Mouse (Mus musculus): Measurements from ENCODE around the gene Ank2. TPM values are rescaled to one million over a fixed set of nuclear protein-coding genes. Genes with fewer than 3 reads are reported as not detected.

The Ank2 gene
- polyA plus RNA-seq, 1 experiment from 2014 or later = 78.8 TPM

DNA sequence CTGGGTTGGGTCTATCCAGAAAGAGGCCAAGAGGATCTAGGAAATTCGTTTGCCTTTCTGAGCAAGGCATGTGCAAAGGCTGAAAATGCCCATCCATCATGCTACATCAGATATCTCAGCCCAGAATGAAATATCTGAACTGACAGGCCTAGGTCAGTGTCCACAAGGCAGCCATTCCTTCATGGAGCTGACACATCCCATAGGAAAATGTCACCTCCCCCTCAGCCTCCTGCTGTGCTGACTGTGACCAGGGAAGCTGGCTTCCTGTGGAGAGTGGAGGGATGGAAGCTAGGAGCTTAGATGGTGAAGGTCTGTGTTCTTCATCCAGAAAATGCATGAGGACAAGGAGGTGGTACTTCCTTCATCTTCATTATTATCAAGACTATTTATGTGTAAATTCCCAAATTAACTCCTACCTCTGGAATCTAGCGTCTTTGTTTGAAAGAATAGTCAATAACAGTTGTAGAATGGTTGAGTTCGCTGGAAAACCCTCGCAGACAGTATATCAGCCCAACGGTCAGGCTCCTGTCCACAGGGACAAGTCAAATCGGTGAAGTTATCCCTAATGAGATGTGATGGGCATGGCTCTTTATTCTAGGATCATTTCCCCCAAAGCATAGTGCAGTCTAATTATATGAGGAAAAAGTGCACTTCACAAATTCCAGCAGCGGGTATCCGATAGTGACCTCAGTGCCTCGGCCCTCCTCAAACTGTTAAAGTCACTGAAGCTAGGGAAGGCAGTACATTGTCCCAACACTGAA is 148.4 kb downstream of the Ank2 start:
- Histone ChIP-seq H3K27ac (ENCODE audit: low read depth, low read length) (no peak overlapping the region), H3K9ac (ENCODE audit: low read length) (no peak overlapping the region), H3K4me1 (replicated peaks; ENCODE audit: control insufficient read depth, insufficient read depth, low read length) (peaks cover 1% of the 10 kb centered on the region; the same call in 1 of the 2 replicates), H3K4me2 (ENCODE audit: low read depth, low read length, severe bottlenecking) (no peak overlapping the region), H3K36me3 (ENCODE audit: control insufficient read depth, insufficient read depth, low read length) (no peaks in the 10 kb centered on the region), H3K9me3 (ENCODE audit: control insufficient read depth, low read length) (no peaks in the 10 kb centered on the region; the same call in 1 of the 2 replicates), H3K4me3 (ENCODE audit: low read depth, low read length) (no peak overlapping the region), H3K27me3 (ENCODE audit: control insufficient read depth, insufficient read depth, low read length) (no peaks in the 10 kb centered on the region)
- no peak for ATAC-seq (replicated peaks; ENCODE audit: low FRiP score)
- DNase-seq (ENCODE audit: low spot score) = no peak
- 92% methylated on average over 9 of the region's 9 CpGs for WGBS

DNA sequence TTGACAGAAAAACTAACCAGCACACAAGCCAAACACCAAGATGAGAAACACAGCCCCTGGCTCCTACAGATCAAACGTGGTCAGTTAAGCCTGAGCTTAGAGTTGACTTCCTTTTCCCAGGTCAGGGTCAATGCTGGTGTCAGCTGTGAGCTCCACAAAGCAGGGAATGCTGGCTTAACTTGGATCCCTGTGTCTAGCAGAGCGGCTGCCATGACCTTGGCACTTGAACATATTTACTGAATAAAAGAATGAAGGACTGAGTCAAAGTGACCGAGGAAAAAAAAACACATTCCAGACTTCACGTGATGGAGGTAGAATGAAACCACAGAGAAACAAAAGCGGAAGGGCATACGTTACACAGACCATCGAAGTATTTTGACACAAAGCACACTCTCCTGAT is 150.2 kb downstream of the Ank2 start:
- 78% methylated on average over 7 of the region's 7 CpGs for WGBS
- H3K4me2 ChIP-seq (ENCODE audit: low read depth, low read length, severe bottlenecking) = no peak overlapping the region
- no peaks in the 10 kb centered on the region for H3K4me1 ChIP-seq (replicated peaks; ENCODE audit: control insufficient read depth, insufficient read depth, low read length)
- no peaks in the 10 kb centered on the region for H3K27me3 ChIP-seq (ENCODE audit: control insufficient read depth, insufficient read depth, low read length)
- ATAC-seq (replicated peaks; ENCODE audit: low FRiP score) (no peak), DNase-seq (ENCODE audit: low spot score) (no peak)
- no peak overlapping the region for H3K4me3 ChIP-seq (ENCODE audit: low read depth, low read length)
- H3K27ac ChIP-seq (ENCODE audit: low read depth, low read length) = no peak overlapping the region
- no peaks in the 10 kb centered on the region for H3K36me3 ChIP-seq (ENCODE audit: control insufficient read depth, insufficient read depth, low read length)
- no peaks in the 10 kb centered on the region; the same call in 1 of the 2 replicates for H3K9me3 ChIP-seq (ENCODE audit: control insufficient read depth, low read length)
- no peak overlapping the region for H3K9ac ChIP-seq (ENCODE audit: low read length)

DNA sequence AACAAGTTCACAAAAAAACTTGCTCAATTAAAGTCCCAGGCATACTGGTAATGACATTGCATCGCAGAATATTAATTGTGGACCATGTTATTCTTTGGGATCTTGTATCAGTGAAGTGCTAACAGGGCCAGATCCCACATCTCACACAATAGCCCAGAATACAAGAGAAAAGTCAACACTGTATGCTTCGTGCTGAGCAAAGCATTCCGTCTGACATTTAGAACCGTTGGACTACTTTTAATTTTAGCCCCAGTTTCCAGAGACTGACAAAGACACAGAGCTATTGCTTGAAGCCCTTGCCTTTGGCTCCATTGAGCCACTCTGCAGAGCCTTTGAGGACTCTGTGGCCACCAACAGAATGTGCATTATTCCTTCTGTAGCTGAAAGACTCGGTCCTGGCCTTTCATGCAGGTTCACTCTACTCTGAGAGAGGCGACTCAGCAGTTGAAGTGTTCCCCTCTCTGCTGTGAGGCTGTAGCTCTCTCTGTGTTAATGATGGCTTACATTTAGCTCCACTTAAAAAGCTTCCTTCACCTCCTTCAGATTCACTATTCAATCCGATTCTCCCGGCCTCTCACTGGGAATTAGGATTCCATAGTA is 153.2 kb downstream of the Ank2 start:
- Histone ChIP-seq H3K27me3 (ENCODE audit: control insufficient read depth, insufficient read depth, low read length) (no peaks in the 10 kb centered on the region), H3K4me3 (ENCODE audit: low read depth, low read length) (no peak overlapping the region), H3K4me1 (replicated peaks; ENCODE audit: control insufficient read depth, insufficient read depth, low read length) (no peaks in the 10 kb centered on the region), H3K9ac (ENCODE audit: low read length) (no peak overlapping the region), H3K36me3 (ENCODE audit: control insufficient read depth, insufficient read depth, low read length) (no peaks in the 10 kb centered on the region), H3K4me2 (ENCODE audit: low read depth, low read length, severe bottlenecking) (no peak overlapping the region), H3K27ac (ENCODE audit: low read depth, low read length) (no peak overlapping the region), H3K9me3 (ENCODE audit: control insufficient read depth, low read length) (no peaks in the 10 kb centered on the region; the same call in 1 of the 2 replicates)
- 69% methylated on average over 8 of the region's 8 CpGs for WGBS
- DNase-seq (ENCODE audit: low spot score) = no peak
- ATAC-seq (replicated peaks; ENCODE audit: low FRiP score) = no peak; the same call in 1 of the 2 replicates

DNA sequence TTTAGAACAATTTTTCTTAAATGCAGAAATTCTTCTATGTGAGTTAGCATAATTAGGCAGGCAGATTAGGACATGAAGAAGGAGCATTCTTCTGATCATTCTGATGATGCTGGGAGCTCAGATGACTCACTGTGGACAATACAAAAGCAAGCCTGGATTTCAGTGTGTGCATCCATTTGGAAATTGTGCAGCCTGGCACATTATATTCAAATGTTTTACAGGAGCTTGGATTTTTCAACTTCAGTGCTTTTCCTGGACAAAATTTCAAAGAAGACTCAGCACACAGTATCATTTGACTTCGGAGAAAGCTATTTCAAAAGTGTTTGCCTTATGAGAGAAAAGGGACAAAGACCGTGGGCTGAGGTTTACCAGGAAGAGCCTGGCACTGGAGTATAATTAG is 157.8 kb downstream of the Ank2 start:
- Histone ChIP-seq H3K4me2 (ENCODE audit: low read depth, low read length, severe bottlenecking) (no peak overlapping the region), H3K27ac (ENCODE audit: low read depth, low read length) (no peak overlapping the region), H3K27me3 (ENCODE audit: control insufficient read depth, insufficient read depth, low read length) (no peaks in the 10 kb centered on the region), H3K36me3 (ENCODE audit: control insufficient read depth, insufficient read depth, low read length) (no peaks in the 10 kb centered on the region), H3K4me1 (replicated peaks; ENCODE audit: control insufficient read depth, insufficient read depth, low read length) (no peaks in the 10 kb centered on the region), H3K9me3 (ENCODE audit: control insufficient read depth, low read length) (no peaks in the 10 kb centered on the region), H3K9ac (ENCODE audit: low read length) (no peak overlapping the region), H3K4me3 (ENCODE audit: low read depth, low read length) (no peak overlapping the region)
- WGBS = 76% methylated on average over 2 of the region's 2 CpGs
- DNase-seq (ENCODE audit: low spot score) (no peak), ATAC-seq (replicated peaks; ENCODE audit: low FRiP score) (no peak)

DNA sequence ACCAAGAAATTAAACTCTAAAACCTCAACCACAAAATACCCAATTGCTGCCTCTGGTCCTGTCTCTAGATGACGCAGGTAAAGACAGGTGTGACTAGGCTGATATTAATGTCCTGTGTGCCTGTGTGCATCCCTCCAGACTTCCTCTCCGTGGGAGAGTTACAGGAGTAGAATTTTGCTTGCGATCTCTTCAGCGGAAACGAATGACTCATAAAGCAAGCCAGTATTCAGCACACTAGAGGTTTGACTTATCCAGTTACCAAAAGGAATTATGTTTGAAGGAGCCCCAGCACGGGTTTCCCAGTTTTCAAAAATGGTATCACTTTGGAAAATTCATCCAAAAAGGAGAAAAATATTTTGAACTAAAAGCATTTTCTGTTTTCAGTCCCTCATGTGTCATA is 164.3 kb downstream of the Ank2 start:
- Histone ChIP-seq H3K4me1 (replicated peaks; ENCODE audit: control insufficient read depth, insufficient read depth, low read length) (no peaks in the 10 kb centered on the region), H3K27ac (ENCODE audit: low read depth, low read length) (no peak overlapping the region), H3K9ac (ENCODE audit: low read length) (no peak overlapping the region), H3K4me3 (ENCODE audit: low read depth, low read length) (no peak overlapping the region), H3K4me2 (ENCODE audit: low read depth, low read length, severe bottlenecking) (no peak overlapping the region), H3K27me3 (ENCODE audit: control insufficient read depth, insufficient read depth, low read length) (no peaks in the 10 kb centered on the region), H3K9me3 (ENCODE audit: control insufficient read depth, low read length) (no peaks in the 10 kb centered on the region), H3K36me3 (ENCODE audit: control insufficient read depth, insufficient read depth, low read length) (no peaks in the 10 kb centered on the region)
- 93% methylated on average over 6 of the region's 6 CpGs for WGBS
- ATAC-seq (replicated peaks; ENCODE audit: low FRiP score) (no peak), DNase-seq (ENCODE audit: low spot score) (no peak)

DNA sequence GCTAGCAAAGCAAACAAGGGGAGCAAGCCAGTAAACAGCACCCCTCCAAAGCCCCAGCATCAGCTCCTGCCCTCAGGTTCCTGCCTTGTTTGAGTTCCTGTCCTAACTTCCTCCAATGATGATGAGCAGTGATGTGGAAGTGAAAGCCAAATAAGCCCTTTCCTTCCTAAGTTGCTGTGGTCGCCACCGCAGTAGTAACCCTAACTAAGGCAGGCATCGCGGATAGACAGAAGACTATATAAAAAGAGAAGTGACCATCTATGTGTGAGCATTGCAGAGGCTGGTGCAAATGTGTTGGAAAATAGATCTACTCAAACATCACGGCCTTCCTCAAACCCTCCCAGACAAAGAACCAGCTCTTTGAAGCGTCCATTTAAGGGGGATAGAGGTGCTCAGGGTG is 167.6 kb downstream of the Ank2 start:
- Histone ChIP-seq H3K27me3 (ENCODE audit: control insufficient read depth, insufficient read depth, low read length) (no peaks in the 10 kb centered on the region), H3K9me3 (ENCODE audit: control insufficient read depth, low read length) (no peaks in the 10 kb centered on the region), H3K4me1 (replicated peaks; ENCODE audit: control insufficient read depth, insufficient read depth, low read length) (no peaks in the 10 kb centered on the region), H3K27ac (ENCODE audit: low read depth, low read length) (no peak overlapping the region), H3K9ac (ENCODE audit: low read length) (no peak overlapping the region), H3K36me3 (ENCODE audit: control insufficient read depth, insufficient read depth, low read length) (no peaks in the 10 kb centered on the region), H3K4me3 (ENCODE audit: low read depth, low read length) (no peak overlapping the region), H3K4me2 (ENCODE audit: low read depth, low read length, severe bottlenecking) (no peak overlapping the region)
- ATAC-seq (replicated peaks; ENCODE audit: low FRiP score) (no peak), DNase-seq (ENCODE audit: low spot score) (no peak)
- 94% methylated on average over 6 of the region's 6 CpGs for WGBS

DNA sequence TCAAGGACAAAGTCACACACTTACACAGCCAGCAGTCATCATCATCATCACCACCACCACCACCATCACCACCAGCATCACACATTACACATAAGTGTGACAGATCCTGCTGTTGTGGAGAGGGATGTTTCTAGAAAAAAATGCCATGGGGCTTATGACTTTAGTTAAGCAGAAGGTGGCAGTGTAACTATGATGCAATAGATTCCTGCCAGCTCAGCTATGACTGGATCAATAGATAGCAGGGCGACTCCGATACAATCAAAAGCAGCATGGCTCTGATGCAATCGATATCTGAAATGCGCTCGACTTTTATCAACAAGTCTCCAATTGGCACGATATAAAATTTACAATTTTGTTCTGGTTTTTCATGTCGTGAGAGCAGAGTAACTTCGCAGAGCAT is 172.8 kb downstream of the Ank2 start:
- H3K4me2 ChIP-seq (ENCODE audit: low read depth, low read length, severe bottlenecking) = no peak overlapping the region
- H3K27me3 ChIP-seq (ENCODE audit: control insufficient read depth, insufficient read depth, low read length) = no peaks in the 10 kb centered on the region
- no peak overlapping the region for H3K9ac ChIP-seq (ENCODE audit: low read length)
- H3K4me1 ChIP-seq (replicated peaks; ENCODE audit: control insufficient read depth, insufficient read depth, low read length) = no peaks in the 10 kb centered on the region
- 87% methylated on average over 8 of the region's 8 CpGs for WGBS
- DNase-seq (ENCODE audit: low spot score) (no peak), ATAC-seq (replicated peaks; ENCODE audit: low FRiP score) (no peak)
- H3K9me3 ChIP-seq (ENCODE audit: control insufficient read depth, low read length) = no peaks in the 10 kb centered on the region
- no peaks in the 10 kb centered on the region for H3K36me3 ChIP-seq (ENCODE audit: control insufficient read depth, insufficient read depth, low read length)
- no peak overlapping the region for H3K4me3 ChIP-seq (ENCODE audit: low read depth, low read length)
- no peak overlapping the region for H3K27ac ChIP-seq (ENCODE audit: low read depth, low read length)

DNA sequence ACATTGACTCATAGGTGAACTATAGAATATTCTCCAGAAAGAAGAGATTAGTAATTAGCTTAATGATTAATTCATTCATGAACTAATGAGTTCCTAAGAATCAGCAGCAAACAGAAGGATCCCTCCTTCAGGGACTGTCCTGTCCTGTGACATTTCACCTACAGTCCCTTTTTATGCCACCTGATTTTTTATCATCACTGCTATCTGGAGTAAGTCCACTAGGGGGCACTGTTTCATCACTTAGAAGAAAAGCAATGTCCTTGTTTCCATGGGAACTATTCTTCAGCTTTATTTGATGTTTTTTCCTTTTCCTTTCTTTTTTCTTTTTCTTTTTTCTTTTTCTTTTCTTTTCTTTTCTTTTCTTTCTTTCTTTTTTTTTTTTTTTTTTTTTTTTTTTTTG is 176.3 kb downstream of the Ank2 start:
- Histone ChIP-seq H3K27me3 (ENCODE audit: control insufficient read depth, insufficient read depth, low read length) (no peaks in the 10 kb centered on the region), H3K36me3 (ENCODE audit: control insufficient read depth, insufficient read depth, low read length) (no peaks in the 10 kb centered on the region), H3K4me3 (ENCODE audit: low read depth, low read length) (no peak overlapping the region), H3K4me2 (ENCODE audit: low read depth, low read length, severe bottlenecking) (no peak overlapping the region), H3K4me1 (replicated peaks; ENCODE audit: control insufficient read depth, insufficient read depth, low read length) (no peaks in the 10 kb centered on the region), H3K9me3 (ENCODE audit: control insufficient read depth, low read length) (no peaks in the 10 kb centered on the region), H3K27ac (ENCODE audit: low read depth, low read length) (no peak overlapping the region), H3K9ac (ENCODE audit: low read length) (no peak overlapping the region)
- DNase-seq (ENCODE audit: low spot score) (no peak), ATAC-seq (replicated peaks; ENCODE audit: low FRiP score) (no peak)

DNA sequence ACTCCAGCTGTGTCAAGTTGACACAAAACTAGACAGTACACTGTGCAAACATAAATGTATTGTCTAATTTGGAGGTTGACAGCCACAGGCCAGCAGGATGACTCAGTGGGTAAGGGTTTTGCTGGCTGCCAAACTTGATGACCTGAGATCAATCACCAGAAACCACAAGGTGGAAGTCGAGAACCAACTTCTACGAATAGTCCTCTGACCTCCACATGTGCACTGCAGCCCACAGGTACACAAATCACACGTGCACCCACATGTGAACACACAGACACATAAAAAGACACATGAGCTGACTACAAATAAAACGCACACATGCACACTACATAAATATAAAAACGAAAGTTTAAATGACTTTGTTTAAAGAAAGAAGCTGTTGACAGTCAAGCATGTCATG is 177.5 kb downstream of the Ank2 start:
- Histone ChIP-seq H3K36me3 (ENCODE audit: control insufficient read depth, insufficient read depth, low read length) (no peaks in the 10 kb centered on the region), H3K4me3 (ENCODE audit: low read depth, low read length) (no peak overlapping the region), H3K4me2 (ENCODE audit: low read depth, low read length, severe bottlenecking) (no peak overlapping the region), H3K27ac (ENCODE audit: low read depth, low read length) (no peak overlapping the region), H3K9ac (ENCODE audit: low read length) (no peak overlapping the region), H3K9me3 (ENCODE audit: control insufficient read depth, low read length) (no peaks in the 10 kb centered on the region), H3K27me3 (ENCODE audit: control insufficient read depth, insufficient read depth, low read length) (no peaks in the 10 kb centered on the region), H3K4me1 (replicated peaks; ENCODE audit: control insufficient read depth, insufficient read depth, low read length) (no peaks in the 10 kb centered on the region)
- DNase-seq (ENCODE audit: low spot score) = no peak
- 88% methylated on average over 5 of the region's 5 CpGs for WGBS
- ATAC-seq (replicated peaks; ENCODE audit: low FRiP score) = no peak
